9 mouse cellular contexts compared by ENCODE assay signal in genomic region chr11:97338302-97338976, GRCm38 (mm10). TPM values are rescaled to one million over a fixed set of nuclear protein-coding genes. Genes with fewer than 3 reads are reported as not detected.
DNase-seq lines count a peak whose midpoint lies in the region; ATAC-seq and TF ChIP-seq lines count a peak whose summit lies in the region.
"Had no signal": no experiment of that assay in that cellular context is flagged by ENCODE, and none has a peak within 500 bp of the region (broad histone marks: within the 10 kb centered on the region; RNA-seq: fewer than 3 reads in every experiment).

No protein-coding gene starts in this region.

- no peaks in the 10 kb centered on the region for H3K9me3 ChIP-seq in forebrain, embryonic 12.5 days
- H3K9me3 ChIP-seq in forebrain, embryonic 11.5 days (ENCODE audit: control insufficient read depth, low read length), result no peaks in the 10 kb centered on the region
- H3K9me3 ChIP-seq in ES-Bruce4 (replicated peaks; ENCODE audit: control insufficient read depth, insufficient read depth, low read length, poor library complexity, severe bottlenecking), result no peaks in the 10 kb centered on the region

- peaks cover under 1% of the 10 kb centered on the region; the same call in 1 of the 2 replicates for H3K4me1 ChIP-seq in forebrain, embryonic 12.5 days
- H3K4me1 ChIP-seq in forebrain, embryonic 11.5 days (replicated peaks; ENCODE audit: control insufficient read depth, insufficient read depth, low read length), result no peaks in the 10 kb centered on the region
- peaks cover 14% of the 10 kb centered on the region for H3K4me1 ChIP-seq in ES-Bruce4 (ENCODE audit: control insufficient read depth, insufficient read depth, low read length)

- H3K27ac ChIP-seq in forebrain, embryonic 12.5 days, result no peak overlapping the region
- no peak overlapping the region for H3K27ac ChIP-seq in forebrain, embryonic 11.5 days (ENCODE audit: low read depth, low read length)
- H3K27ac ChIP-seq in ES-Bruce4 (ENCODE audit: insufficient read depth, low read length), result no peak overlapping the region

- no peaks in the 10 kb centered on the region for H3K36me3 ChIP-seq in forebrain, embryonic 12.5 days (replicated peaks)
- no peaks in the 10 kb centered on the region for H3K36me3 ChIP-seq in forebrain, embryonic 11.5 days (ENCODE audit: control insufficient read depth, insufficient read depth, low read length)
- no peaks in the 10 kb centered on the region for H3K36me3 ChIP-seq in ES-Bruce4 (ENCODE audit: control insufficient read depth, insufficient read depth, low read length, poor library complexity, severe bottlenecking)

- peaks cover 31% of the 10 kb centered on the region for H3K27me3 ChIP-seq in forebrain, embryonic 12.5 days
- H3K27me3 ChIP-seq in forebrain, embryonic 11.5 days (ENCODE audit: control insufficient read depth, insufficient read depth, low read length), result peaks cover 2% of the 10 kb centered on the region; the same call in 1 of the 2 replicates
- H3K27me3 ChIP-seq in ES-Bruce4 (ENCODE audit: control insufficient read depth, insufficient read depth, low read length, poor library complexity, severe bottlenecking), result no peaks in the 10 kb centered on the region

- TF ChIP-seq POLR2A in ES-Bruce4 (IDR thresholded peaks at IDR 0.05; ENCODE audit: insufficient read depth, low read length), result no peak

- H3K4me2 ChIP-seq in forebrain, embryonic 12.5 days, result 0 out of 2 replicates have a peak overlapping the region, but pooled peaks have one; percentile 15
- H3K4me2 ChIP-seq in forebrain, embryonic 11.5 days (ENCODE audit: low read depth, low read length, severe bottlenecking), result no peak overlapping the region

- no peak for DNase-seq in forebrain, embryonic 11.5 days (ENCODE audit: low spot score)
- peak; percentile 31 for DNase-seq in heart, postnatal 4 days
- DNase-seq in lung, postnatal 10 days, result peak; percentile 47
- DNase-seq in frontal cortex, postnatal 14 days (ENCODE audit: low spot score in 2 of 2), result no peak

- no peak for TF ChIP-seq EP300 in ES-Bruce4 (IDR thresholded peaks at IDR 0.05; ENCODE audit: insufficient read depth, low read depth, low read length)

- H3K9ac ChIP-seq in forebrain, embryonic 12.5 days, result no peak overlapping the region
- H3K9ac ChIP-seq in forebrain, embryonic 11.5 days (ENCODE audit: low read length), result no peak overlapping the region
- peak overlapping the region; percentile 44 for H3K9ac ChIP-seq in ES-Bruce4 (ENCODE audit: low read depth, poor library complexity, severe bottlenecking)

- no peak overlapping the region for H3K4me3 ChIP-seq in forebrain, embryonic 12.5 days (replicated peaks)
- H3K4me3 ChIP-seq in forebrain, embryonic 11.5 days (ENCODE audit: low read depth, low read length), result no peak overlapping the region
- H3K4me3 ChIP-seq in ES-Bruce4 (ENCODE audit: low read depth, low read length), result peak overlapping the region; percentile 21; the same call in 1 of the 2 replicates

- no peak for TF ChIP-seq CTCF in ES-Bruce4 (IDR thresholded peaks at IDR 0.05; ENCODE audit: low read depth, low read length)

- no peak for ATAC-seq in forebrain, embryonic 12.5 days (ENCODE audit: low FRiP score)
- no peak for ATAC-seq in forebrain, embryonic 11.5 days (replicated peaks; ENCODE audit: low FRiP score)
- no peak for ATAC-seq in megakaryocyte-erythroid progenitor cell, adult 5-6 weeks (replicated peaks; ENCODE audit: low FRiP score, low TSS enrichment, poor library complexity, severe bottlenecking)
- no peak for ATAC-seq in granulocyte monocyte progenitor cell, adult 5-6 weeks (replicated peaks; ENCODE audit: poor library complexity, severe bottlenecking)

- WGBS in forebrain, embryonic 12.5 days, result 55% methylated on average over 21 of the region's 21 CpGs
- WGBS in forebrain, embryonic 11.5 days, result 60% methylated on average over 21 of the region's 21 CpGs

RNA-seq across cellular contexts. Expression of gene Gpr179, which starts 13.4 kb away (rescaled TPM):
- polyA plus RNA-seq in forebrain, embryonic 12.5 days (2016; fragmentation: Nextera tagmentation; extraction: Ambion mirVana), result 0.11 and 0.22 TPM in 2 replicates
- polyA plus RNA-seq in forebrain, embryonic 11.5 days (2014; fragmentation: Nextera tagmentation; extraction: Ambion mirVana), result 0.03 TPM in 2 replicates
- polyA plus RNA-seq in ES-Bruce4 (2011; ENCODE audit: insufficient read depth, insufficient read length, low read depth, missing spikeins), result 0.14 and 0.24 TPM in 2 replicates
- total RNA-seq in heart, postnatal 4 days (2021), result under 1 TPM; 0.05 to 0.17 TPM
- 0.05 TPM in 1 of 2 replicates, not detected in the other for total RNA-seq in megakaryocyte-erythroid progenitor cell, adult 5-6 weeks (2014; fragmentation: Nextera tagmentation)
- not detected in 2 replicates for total RNA-seq in megakaryocyte-erythroid progenitor cell, adult 5-6 weeks (2017)
- total RNA-seq in granulocyte monocyte progenitor cell, adult 5-6 weeks (2014; fragmentation: Nextera tagmentation), result 0.71 TPM in 1 of 2 replicates, not detected in the other
- total RNA-seq in granulocyte monocyte progenitor cell, adult 5-6 weeks (2017), result 0.10 and 0.17 TPM in 2 replicates
- total RNA-seq: liver, adult 2 months had no signal
- polyA plus RNA-seq: liver, adult 2 months had no signal

RNA-seq across cellular contexts. Expression of gene Mrpl45, which starts 22.9 kb away (rescaled TPM):
- polyA plus RNA-seq in forebrain, embryonic 12.5 days (2016; fragmentation: Nextera tagmentation; extraction: Ambion mirVana), result 51.3 and 53.3 TPM in 2 replicates
- 55.9 and 59.9 TPM in 2 replicates for polyA plus RNA-seq in forebrain, embryonic 11.5 days (2014; fragmentation: Nextera tagmentation; extraction: Ambion mirVana)
- 92.7 and 103 TPM in 2 replicates for polyA plus RNA-seq in ES-Bruce4 (2011; ENCODE audit: insufficient read depth, insufficient read length, low read depth, missing spikeins)
- 10 to 100 TPM; 45.1 to 47.3 TPM for total RNA-seq in heart, postnatal 4 days (2021)
- total RNA-seq in megakaryocyte-erythroid progenitor cell, adult 5-6 weeks (2014; fragmentation: Nextera tagmentation), result 38.2 and 48.4 TPM in 2 replicates
- 23.2 and 34.7 TPM in 2 replicates for total RNA-seq in megakaryocyte-erythroid progenitor cell, adult 5-6 weeks (2017)
- total RNA-seq in granulocyte monocyte progenitor cell, adult 5-6 weeks (2014; fragmentation: Nextera tagmentation), result 26.6 and 36.0 TPM in 2 replicates
- total RNA-seq in granulocyte monocyte progenitor cell, adult 5-6 weeks (2017), result 25.7 and 26.6 TPM in 2 replicates

RNA-seq across cellular contexts. Expression of gene Socs7, which starts 23.9 kb away (rescaled TPM):
- polyA plus RNA-seq in forebrain, embryonic 12.5 days (2016; fragmentation: Nextera tagmentation; extraction: Ambion mirVana), result 7.9 and 8.0 TPM in 2 replicates
- polyA plus RNA-seq in forebrain, embryonic 11.5 days (2014; fragmentation: Nextera tagmentation; extraction: Ambion mirVana), result 4.3 and 4.5 TPM in 2 replicates
- polyA plus RNA-seq in ES-Bruce4 (2011; ENCODE audit: insufficient read depth, insufficient read length, low read depth, missing spikeins), result 21.1 and 25.5 TPM in 2 replicates
- 10 to 100 TPM; 24.2 to 28.9 TPM for total RNA-seq in heart, postnatal 4 days (2021)
- total RNA-seq in megakaryocyte-erythroid progenitor cell, adult 5-6 weeks (2014; fragmentation: Nextera tagmentation), result 6.0 and 15.8 TPM in 2 replicates
- 9.0 and 11.8 TPM in 2 replicates for total RNA-seq in megakaryocyte-erythroid progenitor cell, adult 5-6 weeks (2017)
- total RNA-seq in granulocyte monocyte progenitor cell, adult 5-6 weeks (2014; fragmentation: Nextera tagmentation), result 5.5 and 6.3 TPM in 2 replicates
- 7.9 and 9.5 TPM in 2 replicates for total RNA-seq in granulocyte monocyte progenitor cell, adult 5-6 weeks (2017)

RNA-seq across cellular contexts. Expression of gene Npepps, which starts 58.0 kb away (rescaled TPM):
- 138 and 146 TPM in 2 replicates for polyA plus RNA-seq in forebrain, embryonic 12.5 days (2016; fragmentation: Nextera tagmentation; extraction: Ambion mirVana)
- polyA plus RNA-seq in forebrain, embryonic 11.5 days (2014; fragmentation: Nextera tagmentation; extraction: Ambion mirVana), result 108 and 122 TPM in 2 replicates
- polyA plus RNA-seq in ES-Bruce4 (2011; ENCODE audit: insufficient read depth, insufficient read length, low read depth, missing spikeins), result 213 and 223 TPM in 2 replicates
- total RNA-seq in heart, postnatal 4 days (2021), result 10 to 100 TPM; 85.9 to 97.2 TPM
- 32.5 and 34.5 TPM in 2 replicates for total RNA-seq in megakaryocyte-erythroid progenitor cell, adult 5-6 weeks (2014; fragmentation: Nextera tagmentation)
- total RNA-seq in megakaryocyte-erythroid progenitor cell, adult 5-6 weeks (2017), result 19.8 and 25.0 TPM in 2 replicates
- 46.9 and 69.3 TPM in 2 replicates for total RNA-seq in granulocyte monocyte progenitor cell, adult 5-6 weeks (2014; fragmentation: Nextera tagmentation)
- 21.6 and 31.3 TPM in 2 replicates for total RNA-seq in granulocyte monocyte progenitor cell, adult 5-6 weeks (2017)

Comparison
In these comparisons a context has a peak if more than half of its experiments do, and no peak if none do; other contexts are left out.
1. DNase-seq: peak in heart, postnatal 4 days (single experiment) and lung, postnatal 10 days (single experiment); none in forebrain, embryonic 11.5 days (single experiment) and frontal cortex, postnatal 14 days (0 of 2).